Mouse (Mus musculus) ovary, postnatal 36 days (tissue): Measurements from ENCODE around the gene Cstf2t.

Experiments used
- DNase-seq: peaks from one replicate; pipeline ENCODE4 v3.0.0; 2022; ENCODE audit warnings: low spot score, mixed read lengths

Cstf2t gene

GRCm38 (mm10) chr19:31082662-31083429 is at the start of gene Cstf2t:
Cstf2t (plus strand) TSS chr19:31082837.
- peak; percentile 99 for DNase-seq

- DNase-seq, result no peak
Measured at GRCm38 (mm10) chr19:31038951-31039350, 43.7 kb upstream of the Cstf2t start.

GRCm38 (mm10) chr19:31040948-31041847 is 41.4 kb upstream of the Cstf2t start:
- DNase-seq, result no peak

- DNase-seq, result no peak
Measured at GRCm38 (mm10) chr19:31046601-31047000, 36.0 kb upstream of the Cstf2t start.

GRCm38 (mm10) chr19:31064740-31065139 is 17.9 kb upstream of the Cstf2t start:
- no peak for DNase-seq

- DNase-seq, result no peak
Measured at GRCm38 (mm10) chr19:31065206-31065781, 17.3 kb upstream of the Cstf2t start.

GRCm38 (mm10) chr19:31073959-31074716 is 8.5 kb upstream of the Cstf2t start:
- DNase-seq, result no peak

- no peak for DNase-seq
Measured at GRCm38 (mm10) chr19:31074717-31075063, 7.9 kb upstream of the Cstf2t start.

- DNase-seq, result no peak
Measured at GRCm38 (mm10) chr19:31076106-31076505, 6.5 kb upstream of the Cstf2t start.

GRCm38 (mm10) chr19:31078241-31078640 is 4.4 kb upstream of the Cstf2t start:
- no peak for DNase-seq

- no peak for DNase-seq
Measured at GRCm38 (mm10) chr19:31082226-31082625, 411 bp upstream of the Cstf2t start.

- no peak for DNase-seq
Measured at GRCm38 (mm10) chr19:31083761-31084160, 1.1 kb downstream of the Cstf2t start.

GRCm38 (mm10) chr19:31097857-31098256 is 15.2 kb downstream of the Cstf2t start:
- DNase-seq, result no peak

GRCm38 (mm10) chr19:31099369-31099768 is 16.7 kb downstream of the Cstf2t start:
- DNase-seq, result no peak

GRCm38 (mm10) chr19:31104764-31105163 is 22.1 kb downstream of the Cstf2t start:
- no peak for DNase-seq

- DNase-seq, result no peak
Measured at GRCm38 (mm10) chr19:31106036-31106435, 23.4 kb downstream of the Cstf2t start.

- DNase-seq, result no peak
Measured at GRCm38 (mm10) chr19:31106835-31107554, 24.4 kb downstream of the Cstf2t start.

- no peak for DNase-seq
Measured at GRCm38 (mm10) chr19:31114690-31115089, 32.1 kb downstream of the Cstf2t start.

- no peak for DNase-seq
Measured at GRCm38 (mm10) chr19:31124628-31125027, 42.0 kb downstream of the Cstf2t start.

GRCm38 (mm10) chr19:31132614-31133013 is 50.0 kb downstream of the Cstf2t start:
- no peak for DNase-seq

GRCm38 (mm10) chr19:31136316-31136715 is 53.7 kb downstream of the Cstf2t start:
- no peak for DNase-seq
